Mouse (Mus musculus) MEL (cell line): ENCODE measurements around the gene Rplp2. TPM values are rescaled to one million over a fixed set of nuclear protein-coding genes. Genes with fewer than 3 reads are reported as not detected.

Experiments
- DNase-seq: peaks from one replicate; pipeline ENCODE4 v3.0.0; 2011; ENCODE audit warnings: low read depth, low spot score
- H3K27ac ChIP-seq: 2 replicates; pipeline ENCODE4 v1.5.1; 2012; ENCODE audit warnings: low read depth, mild to moderate bottlenecking, control low read depth, low read length, moderate library complexity; ENCODE audit not compliant: control insufficient read depth
- H3K27me3 ChIP-seq, 2 experiments: fragments of 150-350 bp in 1 of 2; sonication (generic) in 1 of 2; 2 replicates each; pipeline ENCODE4 v1.6.1; 2012; ENCODE audit warnings: low read length in 2 of 2, mild to moderate bottlenecking in 2 of 2, improper control_type of control experiment in 1 of 2, moderate library complexity in 1 of 2; ENCODE audit not compliant: insufficient read depth in 2 of 2, control insufficient read depth in 1 of 2
- H3K36me3 ChIP-seq, 2 experiments: 2 replicates each; pipeline ENCODE4 v1.6.1; 2012 to 2014; ENCODE audit warnings: low read length in 2 of 2, improper control_type of control experiment in 1 of 2, inconsistent platforms in 1 of 2, mild to moderate bottlenecking in 1 of 2; ENCODE audit not compliant: insufficient read depth in 2 of 2, control insufficient read depth in 1 of 2
- H3K4me1 ChIP-seq, 2 experiments: fragments of 150-350 bp in 1 of 2; sonication (generic) in 1 of 2; 2 replicates each; pipeline ENCODE4 v1.6.1; 2012; ENCODE audit warnings: low read length in 2 of 2, improper control_type of control experiment in 1 of 2, mild to moderate bottlenecking in 1 of 2; ENCODE audit not compliant: insufficient read depth in 2 of 2, control insufficient read depth in 1 of 2
- H3K4me3 ChIP-seq, 2 experiments: fragments of 150-350 bp in 1 of 2; sonication (generic) in 1 of 2; 2 replicates each; pipeline ENCODE4 v1.5.1; 2012; ENCODE audit warnings: low read depth in 2 of 2, low read length in 2 of 2, mild to moderate bottlenecking in 2 of 2, moderate library complexity in 2 of 2, control low read depth in 1 of 2, improper control_type of control experiment in 1 of 2; ENCODE audit not compliant: control insufficient read depth in 1 of 2, insufficient read depth in 1 of 2
- H3K79me2 ChIP-seq: 2 replicates; pipeline ENCODE4 v1.6.1; 2012; ENCODE audit warnings: mild to moderate bottlenecking, low read length, moderate library complexity; ENCODE audit not compliant: control insufficient read depth, poor library complexity, insufficient read depth
- H3K9ac ChIP-seq: 2 replicates; pipeline ENCODE4 v1.6.1; 2012; ENCODE audit warnings: low read depth, mild to moderate bottlenecking, control low read depth, low read length, moderate library complexity; ENCODE audit not compliant: control insufficient read depth, poor library complexity, severe bottlenecking
- H3K9me3 ChIP-seq: fragments of 150-350 bp; sonication (generic); replicated peaks from 2 replicates; pipeline ENCODE4 v1.6.1; 2012; ENCODE audit warnings: mild to moderate bottlenecking, low read length, improper control_type of control experiment, moderate library complexity; ENCODE audit not compliant: insufficient read depth
- CHD1 ChIP-seq: IDR thresholded peaks from 2 replicates; pipeline ENCODE4 v1.6.1; 2012; ENCODE audit warnings: low read depth, mild to moderate bottlenecking, inconsistent platforms, low read length, improper control_type of control experiment
- CHD2 ChIP-seq: IDR thresholded peaks from 2 replicates; pipeline ENCODE4 v1.6.1; 2011; ENCODE audit warnings: low read length, improper control_type of control experiment
- CTCF ChIP-seq, 3 experiments: IDR thresholded peaks in 2 of 3; conservative IDR thresholded peaks in 1 of 3; 2 replicates each; pipeline ENCODE4 v1.5.1; 2011 to 2012; ENCODE audit warnings: low read length in 3 of 3, low read depth in 2 of 3, mild to moderate bottlenecking in 2 of 3, improper control_type of control experiment in 1 of 3, inconsistent platforms in 1 of 3, mixed read lengths in 1 of 3, moderate library complexity in 1 of 3; ENCODE audit not compliant: control insufficient read depth in 1 of 3, insufficient read depth in 1 of 3, poor library complexity in 1 of 3, severe bottlenecking in 1 of 3
- EP300 ChIP-seq, 2 experiments: IDR thresholded peaks; 2 replicates each; pipeline ENCODE4 v1.6.1; 2011; ENCODE audit warnings: improper control_type of control experiment in 2 of 2, low read length in 2 of 2, low read depth in 1 of 2, mild to moderate bottlenecking in 1 of 2
- ETS1 ChIP-seq: IDR thresholded peaks from 2 replicates; pipeline ENCODE4 v1.6.1; 2012; ENCODE audit warnings: low read depth, mild to moderate bottlenecking, inconsistent platforms, low read length, improper control_type of control experiment, moderate library complexity
- GATA1 ChIP-seq: IDR thresholded peaks from 2 replicates; pipeline ENCODE4 v1.6.1; 2011; ENCODE audit warnings: low read depth, low read length, improper control_type of control experiment
- HCFC1 ChIP-seq: IDR thresholded peaks from 2 replicates; pipeline ENCODE4 v1.6.1; 2012; ENCODE audit warnings: low read depth, mild to moderate bottlenecking, inconsistent platforms, low read length, improper control_type of control experiment, moderate library complexity
- KAT2A ChIP-seq: conservative IDR thresholded peaks from 2 replicates; pipeline ENCODE4 v1.6.1; 2012; ENCODE audit warnings: low read depth, low read length, improper control_type of control experiment, inconsistent platforms
- MAFK ChIP-seq: IDR thresholded peaks from 2 replicates; pipeline ENCODE4 v1.6.1; 2011; ENCODE audit warnings: low read depth, mild to moderate bottlenecking, low read length, improper control_type of control experiment, borderline replicate concordance
- MXI1 ChIP-seq: IDR thresholded peaks from 2 replicates; pipeline ENCODE4 v1.6.1; 2011; ENCODE audit warnings: mild to moderate bottlenecking, low read depth, low read length, improper control_type of control experiment
- MYC ChIP-seq: IDR thresholded peaks from 2 replicates; pipeline ENCODE4 v1.6.1; 2011; ENCODE audit warnings: low read depth, mild to moderate bottlenecking, low read length, improper control_type of control experiment, moderate library complexity
- NELFE ChIP-seq: IDR thresholded peaks from 2 replicates; pipeline ENCODE4 v1.6.1; 2011; ENCODE audit warnings: low read depth, low read length, improper control_type of control experiment
- NRF1 ChIP-seq: IDR thresholded peaks from 2 replicates; pipeline ENCODE4 v1.6.1; 2014; ENCODE audit warnings: low read depth, mild to moderate bottlenecking, inconsistent platforms, low read length, improper control_type of control experiment, moderate library complexity; ENCODE audit not compliant: poor library complexity, insufficient read depth, severe bottlenecking
- POLR2AphosphoS2 ChIP-seq: IDR thresholded peaks from 2 replicates; pipeline ENCODE4 v1.6.1; 2011; ENCODE audit warnings: low read length, improper control_type of control experiment
- POLR2AphosphoS5 ChIP-seq: IDR thresholded peaks from 2 replicates; pipeline ENCODE4 v1.6.1; 2012; ENCODE audit warnings: low read depth, borderline replicate concordance, mild to moderate bottlenecking, inconsistent platforms, low read length, moderate library complexity, mixed read lengths
- SMC3 ChIP-seq: IDR thresholded peaks from 2 replicates; pipeline ENCODE4 v1.6.1; 2011; ENCODE audit warnings: low read depth, low read length, improper control_type of control experiment
- TBP ChIP-seq: IDR thresholded peaks from 2 replicates; pipeline ENCODE4 v1.8.0; 2011; ENCODE audit warnings: low read depth, low read length, improper control_type of control experiment
- UBTF ChIP-seq: IDR thresholded peaks from 2 replicates; pipeline ENCODE4 v1.6.1; 2012; ENCODE audit warnings: low read depth, mild to moderate bottlenecking, inconsistent platforms, low read length, improper control_type of control experiment, moderate library complexity, borderline replicate concordance; ENCODE audit not compliant: insufficient read depth
- USF2 ChIP-seq, 2 experiments: IDR thresholded peaks; 2 replicates each; pipeline ENCODE4 v1.6.1; 2011 to 2012; ENCODE audit warnings: improper control_type of control experiment in 2 of 2, low read length in 2 of 2, borderline replicate concordance in 1 of 2, inconsistent platforms in 1 of 2, low read depth in 1 of 2, mild to moderate bottlenecking in 1 of 2; ENCODE audit not compliant: insufficient read depth in 1 of 2
- ZC3H11A ChIP-seq: IDR thresholded peaks from 2 replicates; pipeline ENCODE4 v1.6.1; 2012; ENCODE audit warnings: low read depth, mild to moderate bottlenecking, inconsistent platforms, low read length, improper control_type of control experiment
- ZKSCAN1 ChIP-seq: IDR thresholded peaks from 2 replicates; pipeline ENCODE4 v1.6.1; 2012; ENCODE audit warnings: low read depth, mild to moderate bottlenecking, inconsistent platforms, low read length, improper control_type of control experiment, moderate library complexity
- ZNF384 ChIP-seq: IDR thresholded peaks from 2 replicates; pipeline ENCODE4 v1.6.1; 2012; ENCODE audit warnings: low read depth, mild to moderate bottlenecking, inconsistent platforms, low read length, improper control_type of control experiment
- polyA plus RNA-seq, 2 experiments: library from polyadenylated mRNA; stranded (reverse) in 1 of 2; unstranded in 1 of 2; fragments of >175 nt in 1 of 2; fragments of >200 nt in 1 of 2; gene quantifications; 2 replicates each; pipeline versions ENCODE4 v1.2.1 to v1.2.4; 2012; ENCODE audit warnings: low replicate concordance in 2 of 2, low read depth in 1 of 2; ENCODE audit not compliant: insufficient read length in 2 of 2, insufficient read depth in 1 of 2, missing spikeins in 1 of 2
- total RNA-seq: library from RNA; depleted of rRNA; stranded (reverse); fragments of 300-350 nt; gene quantifications from 2 replicates; pipeline ENCODE4 v1.2.3, GENCODE M21; 2012

Gene Rplp2
- total and polyA plus RNA-seq, 3 experiments: 3,503 to 3,690 TPM; not detected in 1

DNA sequence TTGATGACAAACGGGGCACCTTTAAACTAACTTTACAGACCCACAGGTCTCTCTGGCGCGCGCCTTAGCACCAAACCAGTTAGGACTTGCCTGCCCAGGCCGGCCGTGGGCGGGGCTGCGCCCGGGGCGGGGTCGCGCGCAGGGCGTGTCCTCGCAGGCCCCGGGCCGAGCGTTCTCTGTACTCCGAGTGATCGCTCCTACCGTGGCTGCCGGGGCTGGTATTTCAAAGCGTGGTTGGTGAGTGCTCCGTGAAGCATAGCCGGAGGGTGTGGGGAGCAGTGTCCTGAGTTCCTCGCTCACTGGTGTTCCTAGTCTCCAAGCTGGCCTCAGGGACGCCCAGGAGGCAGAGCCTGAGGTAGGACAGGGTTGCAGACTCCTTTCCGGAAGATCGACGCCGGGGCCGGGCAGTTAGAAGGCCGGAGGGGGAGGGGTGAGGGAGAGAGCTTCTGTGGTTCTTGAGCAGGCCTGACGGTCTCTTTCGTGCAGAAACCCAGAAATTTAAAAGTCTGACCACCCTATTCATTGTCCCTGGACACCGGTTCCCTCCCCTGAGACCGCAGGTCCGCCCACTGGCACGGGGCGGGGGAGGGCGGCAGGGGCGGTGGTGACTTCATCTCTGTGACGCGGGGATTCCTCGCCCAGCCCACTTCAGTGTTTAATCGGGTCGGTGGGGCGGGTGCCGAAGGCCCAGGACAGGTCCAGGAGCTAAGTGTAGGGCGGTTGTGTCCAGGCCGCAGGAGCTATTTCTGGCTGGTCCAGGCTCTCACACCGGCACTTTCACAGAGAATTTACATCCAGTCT lies 20.3 kb downstream of the Rplp2 start, which contains the start of gene Cd151 (continued):
- TF ChIP-seq NRF1 (peak; percentile 41; the same call in 1 of the 2 replicates), TBP (peak; percentile 28; the same call in 1 of the 2 replicates), ZC3H11A (no peak), CHD2 (no peak), CHD1 (no peak; the same call in 1 of the 2 replicates), POLR2AphosphoS5 (no peak), GATA1 (no peak), SMC3 (no peak), MXI1 (peak; percentile 61), MYC (0 out of 2 replicates have a peak, but pooled peaks have one; percentile 17), USF2 (IDR thresholded peaks at IDR 0.05; ENCODE audit: borderline replicate concordance in 1 of 2, insufficient read depth in 1 of 2, low read depth in 1 of 2, low read length in 2 of 2) (no peak)

DNA sequence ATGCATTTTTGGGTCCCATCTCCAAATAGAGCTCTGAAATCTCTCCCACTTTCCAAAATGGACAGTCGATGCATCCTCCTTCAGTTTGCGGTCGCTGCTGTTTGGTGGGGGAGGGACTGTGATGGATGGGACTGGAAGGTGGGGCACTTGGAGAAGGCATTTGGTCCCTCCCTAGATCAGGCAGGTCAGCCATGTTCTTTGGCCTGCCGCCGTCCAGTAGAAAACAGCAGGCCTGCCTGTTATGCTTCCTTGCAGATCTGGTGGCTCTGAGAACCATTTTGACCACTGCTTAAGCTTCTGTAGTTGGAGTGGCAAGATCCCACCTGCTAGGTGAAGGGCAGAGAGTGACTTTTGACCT lies 21.0 kb downstream of the Rplp2 start:
- Histone ChIP-seq H3K4me1 (peaks cover 5 to 25% of the 10 kb centered on the region in 2 experiments), H3K27me3 (no peaks in the 10 kb centered on the region), H3K36me3 (peaks cover 0 to 9% of the 10 kb centered on the region in 2 experiments; a peak in 2 of 4 replicates)

More for the DNA sequence above, 21.0 kb downstream of the Rplp2 start:
- Histone ChIP-seq H3K4me3 (peak overlapping the region; percentile 87 to 97), H3K9ac (peak overlapping the region; percentile 88), H3K9me3 (no peaks in the 10 kb centered on the region), H3K27ac (peak overlapping the region; percentile 92)
- TF ChIP-seq ZKSCAN1: no peak
- TF ChIP-seq USF2 (IDR thresholded peaks at IDR 0.05; ENCODE audit: borderline replicate concordance in 1 of 2, insufficient read depth in 1 of 2, low read depth in 1 of 2, low read length in 2 of 2): no peak
- TF ChIP-seq CHD2: no peak
- no peak for TF ChIP-seq EP300 (IDR thresholded peaks at IDR 0.05; ENCODE audit: low read depth in 1 of 2, low read length in 2 of 2)
- no peak for TF ChIP-seq CTCF (IDR thresholded peaks at IDR 0.05 in 2 of 3, conservative IDR thresholded peaks at IDR 0.05 in 1 of 3; ENCODE audit: control insufficient read depth in 1 of 3, insufficient read depth in 1 of 3, low read depth in 2 of 3, low read length in 3 of 3, poor library complexity in 1 of 3, severe bottlenecking in 1 of 3)
- no peak for TF ChIP-seq TBP
- TF ChIP-seq NELFE: no peak
- TF ChIP-seq POLR2AphosphoS2: no peak
- TF ChIP-seq ZNF384: no peak
- TF ChIP-seq HCFC1: no peak
- TF ChIP-seq MAFK: no peak
- TF ChIP-seq UBTF: no peak
- TF ChIP-seq ZC3H11A: no peak
- no peak for TF ChIP-seq KAT2A
- TF ChIP-seq ETS1: no peak
- TF ChIP-seq CHD1: no peak
- TF ChIP-seq, all 39 proteins: peak for 0
- H3K79me2 ChIP-seq: peaks cover 14% of the 10 kb centered on the region
- peak; percentile 64 for DNase-seq
